Mouse (Mus musculus): ENCODE measurements around the gene Vwa8. TPM values are rescaled to one million over a fixed set of nuclear protein-coding genes. Genes with fewer than 3 reads are reported as not detected.
A peak's percentile ranks its signal among the peaks of the same experiment; 100 is the strongest.

The Vwa8 gene
- polyA plus RNA-seq, 1 experiment from 2014 or later: 15.6 TPM

GRCm38 (mm10) chr14:79244571-79244970 lies 395.7 kb downstream of the Vwa8 start:
- 66% methylated on average over 3 of the region's 3 CpGs for whole genome bisulfite sequencing
- TF ChIP-seq CTCF (IDR thresholded peaks at IDR 0.05; ENCODE audit: low read depth): no peak

GRCm38 (mm10) chr14:79251727-79252285 lies 403.0 kb downstream of the Vwa8 start:
- 49% methylated on average over 5 of the region's 5 CpGs for WGBS
- Histone ChIP-seq H3K27ac (ENCODE audit: low read depth, low read length) (no peak overlapping the region), H3K4me1 (replicated peaks; ENCODE audit: control insufficient read depth, insufficient read depth, low read length) (no peaks in the 10 kb centered on the region), H3K4me3 (ENCODE audit: low read depth, low read length) (no peak overlapping the region), H3K36me3 (ENCODE audit: control insufficient read depth, insufficient read depth) (no peaks in the 10 kb centered on the region), H3K4me2 (replicated peaks; ENCODE audit: low read depth) (no peak overlapping the region), H3K27me3 (replicated peaks; ENCODE audit: control insufficient read depth, insufficient read depth, low read length) (no peaks in the 10 kb centered on the region), H3K9me3 (ENCODE audit: control insufficient read depth) (no peaks in the 10 kb centered on the region), H3K9ac (ENCODE audit: low read depth, low read length) (no peak overlapping the region)
- TF ChIP-seq CTCF (IDR thresholded peaks at IDR 0.05; ENCODE audit: low read depth): no peak
- ATAC-seq: peak; percentile 47

More at GRCm38 (mm10) chr14:79244571-79244970, 395.7 kb downstream of the Vwa8 start:
- no peak overlapping the region for H3K27ac ChIP-seq (ENCODE audit: low read depth, low read length)
- H3K9me3 ChIP-seq (ENCODE audit: control insufficient read depth): no peaks in the 10 kb centered on the region
- no peaks in the 10 kb centered on the region for H3K4me1 ChIP-seq (replicated peaks; ENCODE audit: control insufficient read depth, insufficient read depth, low read length)
- no peak overlapping the region for H3K9ac ChIP-seq (ENCODE audit: low read depth, low read length)
- H3K4me2 ChIP-seq (replicated peaks; ENCODE audit: low read depth): no peak overlapping the region
- H3K4me3 ChIP-seq (ENCODE audit: low read depth, low read length): no peak overlapping the region
- ATAC-seq: no peak
- no peaks in the 10 kb centered on the region for H3K36me3 ChIP-seq (ENCODE audit: control insufficient read depth, insufficient read depth)
- no peaks in the 10 kb centered on the region for H3K27me3 ChIP-seq (replicated peaks; ENCODE audit: control insufficient read depth, insufficient read depth, low read length)

Other genes starting within 250 kb of the Vwa8 start
- 0.94 and 0.99 TPM in 2 replicates for gene Dgkh, start 116.3 kb upstream of the Vwa8 start, polyA plus RNA-seq (2015; fragmentation: Nextera tagmentation; extraction: Ambion mirVana)

Measured in intestine, postnatal 0 days (tissue).